Mouse (Mus musculus) leukemia stem cell, adult 10-12 weeks (primary cell): ENCODE data around the gene Nbdy. TPM values are rescaled to one million over a fixed set of nuclear protein-coding genes. Genes with fewer than 3 reads are reported as not detected.

Source experiments
- polyA plus RNA-seq: library from polyadenylated mRNA; stranded (reverse); fragments of >175 nt; gene quantifications from 2 replicates; pipeline ENCODE4 v1.2.3, GENCODE M21; 2012; ENCODE audit warnings: low replicate concordance

The Nbdy gene
- 6.7 and 33.0 TPM in 2 replicates for polyA plus RNA-seq

DNA sequence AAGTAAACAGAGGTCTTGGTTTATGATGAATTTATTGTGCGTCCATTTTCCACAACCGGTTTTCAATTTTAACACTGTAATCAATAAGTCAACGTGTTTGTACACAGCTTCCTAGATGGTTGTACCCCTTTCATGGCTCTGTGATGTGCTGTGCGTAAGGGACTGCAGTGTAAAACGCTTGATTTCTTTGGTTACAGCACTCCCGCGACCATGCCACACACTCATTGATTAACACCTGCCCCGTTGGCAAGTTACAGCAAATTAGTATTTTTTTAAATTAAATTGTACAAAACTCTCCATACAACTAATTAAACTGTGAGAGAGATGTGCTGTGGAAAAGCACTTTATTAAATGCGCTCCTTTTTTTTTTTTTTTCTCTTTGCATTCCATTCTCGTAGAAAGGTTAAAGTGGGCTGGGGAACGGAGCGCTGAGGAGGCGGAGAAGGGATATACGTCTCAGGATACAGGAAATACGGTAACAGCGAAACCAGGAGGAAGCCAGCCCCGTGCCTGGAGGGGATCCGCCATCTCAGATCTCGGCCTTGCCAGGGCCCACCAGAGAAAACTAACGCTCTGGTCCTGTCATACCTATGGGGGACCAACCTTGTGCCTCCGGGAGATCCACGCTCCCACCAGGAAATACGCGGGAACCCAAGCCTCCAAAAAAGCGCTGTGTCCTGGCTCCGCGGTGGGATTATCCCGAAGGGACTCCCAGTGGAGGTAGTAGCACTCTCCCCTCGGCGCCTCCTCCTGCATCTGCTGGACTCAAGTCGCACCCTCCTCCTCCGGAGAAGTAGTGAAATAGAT lies at the start of gene Nbdy:
Gene Nbdy (plus strand): TSS at position 481 of the 807 bp plus-strand sequence.

DNA sequence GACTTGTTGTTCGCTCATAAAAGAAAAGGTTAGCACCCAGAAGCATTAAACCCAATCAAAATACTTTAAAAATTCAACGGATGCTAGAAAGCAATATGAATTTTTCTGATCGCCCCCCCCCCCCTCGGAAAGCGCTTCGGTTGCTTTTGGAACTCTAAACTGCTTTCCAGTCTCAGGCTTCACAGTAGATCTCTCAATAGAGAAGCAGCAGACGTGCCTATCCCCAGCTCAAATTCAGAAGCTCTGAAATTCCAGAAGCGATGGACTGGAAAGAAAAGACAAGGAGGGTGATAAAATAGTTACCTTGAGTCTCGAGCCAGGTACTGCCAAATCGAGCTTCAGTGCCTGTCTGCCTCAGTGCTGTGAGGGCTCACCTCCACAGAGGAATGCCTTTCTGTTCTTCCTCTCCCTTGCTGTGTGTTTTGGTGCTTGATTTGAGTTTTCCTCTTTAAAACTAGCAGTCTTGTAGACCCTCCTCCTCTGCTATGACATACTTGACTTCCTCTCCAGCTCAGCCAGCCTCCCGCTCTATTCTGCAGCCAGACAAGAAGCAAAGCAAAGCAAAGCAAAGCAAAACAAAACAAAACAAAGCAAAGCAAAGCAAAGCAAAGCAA lies 27.5 kb upstream of the Nbdy start, which contains the start of gene Kctd12b:
Gene Kctd12b (minus strand): TSS at position 610 of the 614 bp plus-strand sequence.

Other genes starting within 250 kb of the Nbdy start
- 50.9 and 63.4 TPM in 2 replicates for gene Ubqln2, start 225.4 kb upstream of the Nbdy start, polyA plus RNA-seq
- gene Cypt3, start 165.0 kb upstream of the Nbdy start, polyA plus RNA-seq, result not detected in 2 replicates
- 0.11 TPM in 1 of 2 replicates, not detected in the other for gene Kctd12b, start 27.2 kb upstream of the Nbdy start, polyA plus RNA-seq
- not detected in 2 replicates for gene Spin2c, start 108.6 kb downstream of the Nbdy start, polyA plus RNA-seq